Mouse (Mus musculus) heart, postnatal 0 days (tissue): ENCODE data around the gene Pex14.

Source experiments
- CTCF ChIP-seq: IDR thresholded peaks from 2 replicates; pipeline ENCODE4 v1.5.1; 2016; ENCODE audit warnings: antibody characterized with exemption, control low read depth, low read depth
- EP300 ChIP-seq: IDR thresholded peaks from 2 replicates; pipeline ENCODE4 v1.6.1; 2016; ENCODE audit warnings: antibody characterized with exemption, low read depth

DNA sequence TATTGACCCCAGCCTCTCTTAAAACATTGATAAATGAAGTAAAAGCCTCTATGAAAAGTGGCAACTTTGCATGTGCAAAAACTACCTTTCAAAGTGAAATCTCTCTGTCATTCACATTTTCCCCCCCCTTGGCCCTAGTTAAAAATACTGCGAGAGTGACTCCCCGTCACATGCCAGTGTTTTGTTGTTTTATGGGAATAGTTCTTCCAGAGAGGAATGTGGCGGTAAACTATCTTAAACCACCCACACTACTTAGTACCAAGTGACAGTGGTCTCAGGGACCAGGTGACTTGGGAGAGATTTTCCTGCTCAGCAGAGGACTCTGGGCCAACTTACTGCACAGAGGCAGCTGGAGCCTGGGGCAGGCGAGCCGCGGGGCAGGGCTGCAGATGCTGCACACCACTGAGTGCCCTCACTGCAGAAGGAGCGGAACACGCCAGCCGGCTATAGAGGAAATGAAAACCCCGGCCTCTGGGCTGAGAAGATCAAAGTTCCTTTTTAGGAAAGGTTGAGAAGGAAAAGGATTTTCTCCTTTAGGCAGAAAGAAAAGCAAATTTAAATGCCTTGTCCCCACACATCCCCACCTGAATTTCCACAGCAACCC lies 50.9 kb downstream of the Pex14 start:
- TF ChIP-seq CTCF (no peak), EP300 (no peak)
